Mouse (Mus musculus): Measurements from ENCODE around the gene Spns2. TPM values are rescaled to one million over a fixed set of nuclear protein-coding genes. Genes with fewer than 3 reads are reported as not detected.

Gene Spns2
- polyA plus RNA-seq, 2 experiments, result 3.8 to 8.6 TPM

DNA sequence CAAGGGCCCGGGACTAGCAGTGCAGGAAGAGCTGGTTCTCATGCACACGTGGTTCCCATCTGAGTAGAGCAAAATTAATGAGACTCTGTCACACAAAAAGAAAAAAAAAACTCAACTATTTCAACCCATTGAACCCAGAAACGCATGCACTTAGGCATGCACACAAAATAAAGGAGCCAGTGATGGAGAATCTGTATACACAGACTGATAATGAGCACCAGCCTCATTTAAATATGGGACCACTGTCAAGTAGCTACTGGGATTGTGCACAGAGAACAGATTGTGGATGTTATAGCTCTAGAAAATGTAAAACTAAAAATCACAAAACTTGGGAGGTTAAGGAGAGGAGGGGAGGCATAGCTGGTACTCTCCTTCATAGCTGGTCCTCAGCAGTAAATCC is 25.3 kb upstream of the Spns2 start:
- 47% methylated on average over 3 of the region's 3 CpGs for WGBS (ENCODE audit: insufficient replicate concordance)
- H3K27me3 ChIP-seq (ENCODE audit: control insufficient read depth, insufficient read depth, low read length), result no peaks in the 10 kb centered on the region
- no peak overlapping the region for H3K4me3 ChIP-seq (ENCODE audit: insufficient read depth in 1 of 2, low read depth in 2 of 2, low read length in 2 of 2)
- H3K9me3 ChIP-seq (ENCODE audit: control insufficient read depth, low read length), result no peaks in the 10 kb centered on the region
- ATAC-seq (ENCODE audit: insufficient read depth) (no peak), DNase-seq (ENCODE audit: low read depth in 3 of 3, low spot score in 3 of 3) (no peak)
- H3K27ac ChIP-seq, result no peak overlapping the region
- TF ChIP-seq CTCF (IDR thresholded peaks at IDR 0.05; ENCODE audit: low read depth) (no peak), EP300 (IDR thresholded peaks at IDR 0.05; ENCODE audit: low read depth) (no peak)
- H3K4me2 ChIP-seq (ENCODE audit: low read depth), result no peak overlapping the region
- no peaks in the 10 kb centered on the region for H3K36me3 ChIP-seq (replicated peaks; ENCODE audit: control insufficient read depth, insufficient read depth, low read depth)
- H3K4me1 ChIP-seq (replicated peaks; ENCODE audit: control insufficient read depth in 2 of 2, insufficient read depth in 2 of 2, low read length in 1 of 2), result no peaks in the 10 kb centered on the region
- no peak overlapping the region for H3K9ac ChIP-seq (replicated peaks)

DNA sequence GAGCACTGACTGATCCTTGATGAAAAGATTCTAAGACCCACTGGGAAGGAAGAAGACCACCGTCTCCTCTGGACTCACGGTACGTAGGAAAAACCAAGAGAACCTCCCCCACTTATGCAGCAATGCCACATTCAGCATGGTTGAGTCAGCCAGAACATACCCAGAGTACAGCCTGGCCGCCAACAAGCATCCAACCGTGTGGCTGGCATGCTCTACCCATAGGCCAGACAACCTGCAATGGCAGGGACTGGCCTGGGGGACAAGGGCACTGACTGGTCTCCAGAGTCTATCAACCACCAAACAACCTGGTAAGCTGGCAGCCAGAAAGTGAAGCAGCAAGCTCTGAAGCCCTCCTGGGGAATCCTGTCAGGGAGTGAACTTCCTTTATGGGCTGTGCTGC is 18.9 kb upstream of the Spns2 start:
- Histone ChIP-seq H3K4me3 (ENCODE audit: insufficient read depth in 1 of 2, low read depth in 2 of 2, low read length in 2 of 2) (no peak overlapping the region), H3K4me2 (ENCODE audit: low read depth) (no peak overlapping the region), H3K36me3 (replicated peaks; ENCODE audit: control insufficient read depth, insufficient read depth, low read depth) (no peaks in the 10 kb centered on the region), H3K27ac (no peak overlapping the region), H3K27me3 (ENCODE audit: control insufficient read depth, insufficient read depth, low read length) (no peaks in the 10 kb centered on the region), H3K9me3 (ENCODE audit: control insufficient read depth, low read length) (no peaks in the 10 kb centered on the region), H3K9ac (replicated peaks) (no peak overlapping the region), H3K4me1 (replicated peaks; ENCODE audit: control insufficient read depth in 2 of 2, insufficient read depth in 2 of 2, low read length in 1 of 2) (no peaks in the 10 kb centered on the region)
- TF ChIP-seq CTCF (IDR thresholded peaks at IDR 0.05; ENCODE audit: low read depth) (no peak), EP300 (IDR thresholded peaks at IDR 0.05; ENCODE audit: low read depth) (no peak)
- ATAC-seq (ENCODE audit: insufficient read depth) (no peak), DNase-seq (ENCODE audit: low read depth in 3 of 3, low spot score in 3 of 3) (no peak)
- 73% methylated on average over 5 of the region's 5 CpGs for WGBS (ENCODE audit: insufficient replicate concordance)

- no peak for ATAC-seq (ENCODE audit: insufficient read depth)
Observed at GRCm38 (mm10) chr11:72507651-72508050, 17.9 kb upstream of the Spns2 start.

GRCm38 (mm10) chr11:72504016-72504797 is 14.5 kb upstream of the Spns2 start:
- Histone ChIP-seq H3K27ac (no peak overlapping the region), H3K4me1 (replicated peaks; ENCODE audit: control insufficient read depth in 2 of 2, insufficient read depth in 2 of 2, low read length in 1 of 2) (no peaks in the 10 kb centered on the region), H3K4me2 (ENCODE audit: low read depth) (no peak overlapping the region), H3K9ac (replicated peaks) (no peak overlapping the region), H3K27me3 (ENCODE audit: control insufficient read depth, insufficient read depth, low read length) (no peaks in the 10 kb centered on the region), H3K36me3 (replicated peaks; ENCODE audit: control insufficient read depth, insufficient read depth, low read depth) (no peaks in the 10 kb centered on the region), H3K9me3 (ENCODE audit: control insufficient read depth, low read length) (no peaks in the 10 kb centered on the region), H3K4me3 (ENCODE audit: insufficient read depth in 1 of 2, low read depth in 2 of 2, low read length in 2 of 2) (no peak overlapping the region)
- TF ChIP-seq EP300 (IDR thresholded peaks at IDR 0.05; ENCODE audit: low read depth) (no peak), CTCF (IDR thresholded peaks at IDR 0.05; ENCODE audit: low read depth) (no peak)
- DNase-seq (ENCODE audit: low read depth in 3 of 3, low spot score in 3 of 3), result no peak
- WGBS (ENCODE audit: insufficient replicate concordance), result 61% methylated on average over 10 of the region's 10 CpGs
- no peak for ATAC-seq (ENCODE audit: insufficient read depth)

More at GRCm38 (mm10) chr11:72507651-72508050, 17.9 kb upstream of the Spns2 start:
- TF ChIP-seq EP300 (IDR thresholded peaks at IDR 0.05; ENCODE audit: low read depth) (no peak), CTCF (IDR thresholded peaks at IDR 0.05; ENCODE audit: low read depth) (no peak)
- H3K9ac ChIP-seq (replicated peaks), result no peak overlapping the region
- no peaks in the 10 kb centered on the region for H3K4me1 ChIP-seq (replicated peaks; ENCODE audit: control insufficient read depth in 2 of 2, insufficient read depth in 2 of 2, low read length in 1 of 2)
- no peaks in the 10 kb centered on the region for H3K9me3 ChIP-seq (ENCODE audit: control insufficient read depth, low read length)
- DNase-seq (ENCODE audit: low read depth in 3 of 3, low spot score in 3 of 3), result no peak
- H3K4me3 ChIP-seq (ENCODE audit: insufficient read depth in 1 of 2, low read depth in 2 of 2, low read length in 2 of 2), result no peak overlapping the region
- no peaks in the 10 kb centered on the region for H3K36me3 ChIP-seq (replicated peaks; ENCODE audit: control insufficient read depth, insufficient read depth, low read depth)
- no peaks in the 10 kb centered on the region for H3K27me3 ChIP-seq (ENCODE audit: control insufficient read depth, insufficient read depth, low read length)
- no peak overlapping the region for H3K4me2 ChIP-seq (ENCODE audit: low read depth)
- no peak overlapping the region for H3K27ac ChIP-seq

DNA sequence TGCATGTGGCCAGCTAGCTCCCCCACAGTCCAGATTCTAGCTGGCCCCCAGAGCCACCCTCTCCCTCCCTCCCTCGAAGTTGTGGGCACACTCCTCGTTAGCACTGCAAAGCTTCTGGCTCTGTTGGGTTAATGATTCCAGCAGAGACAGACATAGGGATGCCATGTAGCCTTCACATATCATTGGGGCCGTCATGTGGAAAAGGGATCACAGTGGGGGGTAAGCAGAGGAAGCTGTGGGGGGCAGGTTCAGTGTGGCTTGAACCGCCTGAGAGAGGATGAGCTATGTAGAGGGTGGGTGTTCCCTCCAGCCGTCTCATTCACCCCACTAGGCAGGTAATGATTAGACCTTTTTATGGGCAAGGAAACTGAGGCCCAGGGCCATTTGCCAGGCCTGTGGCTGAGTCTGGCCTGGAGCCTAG is 13.8 kb upstream of the Spns2 start:
- WGBS (ENCODE audit: insufficient replicate concordance), result 49% methylated on average over 5 of the region's 5 CpGs
- Histone ChIP-seq H3K27me3 (ENCODE audit: control insufficient read depth, insufficient read depth, low read length) (no peaks in the 10 kb centered on the region), H3K4me2 (ENCODE audit: low read depth) (no peak overlapping the region), H3K27ac (no peak overlapping the region), H3K36me3 (replicated peaks; ENCODE audit: control insufficient read depth, insufficient read depth, low read depth) (no peaks in the 10 kb centered on the region), H3K4me3 (ENCODE audit: insufficient read depth in 1 of 2, low read depth in 2 of 2, low read length in 2 of 2) (no peak overlapping the region), H3K4me1 (replicated peaks; ENCODE audit: control insufficient read depth in 2 of 2, insufficient read depth in 2 of 2, low read length in 1 of 2) (no peaks in the 10 kb centered on the region), H3K9me3 (ENCODE audit: control insufficient read depth, low read length) (no peaks in the 10 kb centered on the region), H3K9ac (replicated peaks) (no peak overlapping the region)
- no peak for ATAC-seq (ENCODE audit: insufficient read depth)
- TF ChIP-seq EP300 (IDR thresholded peaks at IDR 0.05; ENCODE audit: low read depth) (no peak), CTCF (IDR thresholded peaks at IDR 0.05; ENCODE audit: low read depth) (no peak)
- DNase-seq (ENCODE audit: low read depth in 3 of 3, low spot score in 3 of 3), result no peak

Data from liver, embryonic 14.5 days (tissue).